Mouse (Mus musculus) megakaryocyte progenitor cell, adult 5-6 weeks (primary cell): Measurements from ENCODE around the gene Prr15l. TPM values are rescaled to one million over a fixed set of nuclear protein-coding genes. Genes with fewer than 3 reads are reported as not detected.

Experiments
- ATAC-seq: replicated peaks from 2 replicates; pipeline ENCODE4 v1.8.0; 2016; ENCODE audit warnings: mild to moderate bottlenecking, moderate TSS enrichment, inconsistent platforms; ENCODE audit not compliant: poor library complexity
- total RNA-seq, 2 experiments: library from RNA; stranded (forward) in 1 of 2; stranded (reverse) in 1 of 2; fragments of 157-497, 149-512 nt in 1 of 2; fragments of 200-1000 nt in 1 of 2; gene quantifications; 2 replicates each; pipeline versions ENCODE4 v1.2.3 to v1.2.4; 2015 to 2017

Gene Prr15l
- total RNA-seq, 2 experiments from 2014 or later = not detected

DNA sequence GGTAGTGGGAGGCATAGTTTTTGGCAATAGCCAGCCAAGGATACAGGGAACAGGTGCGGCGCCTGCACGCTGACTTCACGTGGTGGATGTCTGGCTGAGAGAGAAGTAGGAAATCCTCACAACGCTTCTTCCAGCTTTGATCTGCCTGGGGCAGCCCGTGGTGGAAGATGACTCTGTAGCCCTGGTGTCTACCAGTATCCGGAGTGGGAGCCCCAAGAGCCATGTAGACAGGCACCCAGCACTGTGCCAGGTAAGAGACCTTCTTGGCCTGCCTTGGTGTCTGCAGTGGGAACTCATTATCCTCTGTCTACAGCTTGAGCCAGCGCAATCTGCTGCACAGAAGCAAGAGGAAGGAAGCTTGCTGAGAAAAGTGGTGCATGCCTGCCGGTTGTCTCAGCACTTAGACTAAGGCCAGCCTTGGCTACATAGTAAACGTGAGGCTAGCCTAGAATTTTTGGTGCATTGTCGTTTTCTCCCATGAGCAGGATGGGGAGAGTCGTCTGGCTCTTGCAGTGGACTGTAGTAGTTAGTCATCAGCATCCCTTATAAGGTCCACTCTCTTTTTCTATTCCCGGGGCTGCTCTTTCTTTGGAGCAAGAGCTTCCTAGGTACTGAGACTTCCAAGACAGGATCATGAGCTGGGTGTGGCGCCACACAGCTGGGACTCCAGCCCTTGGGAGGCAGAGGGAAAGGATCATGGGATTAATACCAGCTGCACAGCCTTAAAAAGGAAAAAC, 17.1 kb downstream of the Prr15l start:
- no peak for ATAC-seq

DNA sequence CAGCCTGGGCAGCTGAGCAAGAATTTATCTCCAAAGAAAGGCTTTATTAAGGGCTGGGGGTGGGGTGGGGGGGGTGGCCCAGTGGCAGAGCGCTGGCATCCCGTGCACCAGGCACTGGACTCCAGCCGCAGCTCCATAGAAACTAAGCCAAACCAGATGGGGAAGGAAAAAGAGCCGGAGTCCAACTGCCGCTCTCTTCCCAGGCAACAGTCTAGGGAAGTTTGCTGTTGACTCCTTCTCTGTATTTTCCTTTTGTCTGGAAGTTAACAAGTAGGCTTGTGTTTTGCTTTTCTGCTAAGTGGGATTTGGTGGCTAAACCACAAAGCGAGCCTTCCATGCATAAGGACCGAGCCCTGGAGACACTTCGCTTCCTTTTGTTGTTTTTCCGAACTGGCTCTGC, 18.6 kb downstream of the Prr15l start:
- no peak for ATAC-seq

DNA sequence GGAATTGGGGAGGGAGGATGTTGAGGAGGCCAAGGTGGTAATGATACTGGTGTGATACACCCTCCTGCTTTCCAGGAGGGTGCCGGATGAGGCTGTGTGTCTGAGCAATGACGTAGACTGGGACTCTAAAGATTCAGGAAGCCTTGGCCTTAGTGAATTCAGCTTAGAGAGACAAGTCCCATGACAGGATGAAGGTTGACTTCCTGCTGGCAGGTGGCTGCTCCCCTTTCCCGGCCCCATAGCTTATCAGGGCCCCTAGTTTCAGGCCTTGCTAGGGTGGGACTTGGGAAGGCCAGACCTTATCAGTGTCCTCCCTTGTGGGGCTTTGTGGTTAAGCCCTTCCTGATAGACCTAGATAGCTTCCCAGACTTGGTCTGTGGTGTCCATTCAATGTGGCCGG, 19.9 kb downstream of the Prr15l start:
- peak; percentile 40 for ATAC-seq

DNA sequence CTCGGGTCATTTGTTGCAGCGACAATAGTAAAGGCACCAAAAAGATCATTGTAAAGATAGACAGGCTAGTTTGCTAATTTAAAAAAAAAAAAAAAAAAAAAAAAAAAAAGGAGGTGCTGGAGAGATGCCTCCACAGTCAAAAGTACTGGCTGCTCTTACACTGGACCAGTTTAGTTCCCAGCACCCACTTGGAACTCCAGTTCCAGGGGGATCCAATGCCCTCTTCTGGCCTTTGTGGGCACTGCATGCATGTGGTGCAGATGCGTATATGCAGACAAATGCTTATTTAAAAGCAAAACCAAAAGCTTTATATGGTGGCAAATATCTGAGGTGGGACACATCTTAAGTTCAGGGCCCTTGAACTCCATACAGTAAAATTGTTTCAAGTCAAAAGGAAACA, 22.9 kb downstream of the Prr15l start:
- ATAC-seq = no peak

DNA sequence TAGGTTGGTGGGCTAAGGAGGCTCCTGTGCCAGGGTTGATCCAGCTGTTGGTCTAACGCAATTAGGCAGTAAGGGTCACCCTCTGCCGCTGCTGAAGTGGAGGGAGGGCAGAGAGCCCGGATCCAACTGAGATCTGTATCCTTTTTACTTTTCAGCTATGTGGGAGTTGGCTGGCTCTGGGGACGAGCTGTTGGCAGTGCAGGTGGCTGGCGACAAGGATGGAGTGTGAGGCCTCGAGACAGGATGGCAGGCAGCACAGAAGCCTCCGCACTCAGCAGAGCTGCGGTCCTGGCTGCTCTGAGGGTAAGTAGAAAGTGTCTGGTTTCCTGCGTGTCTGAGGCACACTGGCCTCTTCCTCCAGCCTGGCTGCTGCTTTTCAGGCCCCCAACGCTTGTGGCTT, 24.5 kb downstream of the Prr15l start:
- no peak for ATAC-seq

DNA sequence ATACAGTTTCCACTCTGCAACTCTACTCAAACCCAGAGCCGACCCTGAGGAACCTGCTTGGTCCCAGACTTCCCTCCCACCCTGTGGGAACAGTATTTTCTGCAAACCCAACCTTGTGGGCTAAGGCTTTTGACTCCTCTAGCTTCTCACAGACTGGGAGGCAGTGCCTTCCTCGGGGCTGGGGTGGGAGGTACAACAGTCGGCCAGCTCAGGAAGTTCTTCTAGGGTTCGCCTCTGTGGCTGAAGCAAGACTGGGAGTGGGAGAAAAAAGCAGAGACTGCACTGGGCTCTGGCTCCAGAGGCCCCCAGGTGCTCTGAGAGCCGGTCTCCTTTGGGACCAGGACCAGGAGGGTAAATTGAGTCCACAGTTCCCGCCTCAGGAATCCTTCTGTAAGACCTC, 25.0 kb downstream of the Prr15l start:
- no peak for ATAC-seq

DNA sequence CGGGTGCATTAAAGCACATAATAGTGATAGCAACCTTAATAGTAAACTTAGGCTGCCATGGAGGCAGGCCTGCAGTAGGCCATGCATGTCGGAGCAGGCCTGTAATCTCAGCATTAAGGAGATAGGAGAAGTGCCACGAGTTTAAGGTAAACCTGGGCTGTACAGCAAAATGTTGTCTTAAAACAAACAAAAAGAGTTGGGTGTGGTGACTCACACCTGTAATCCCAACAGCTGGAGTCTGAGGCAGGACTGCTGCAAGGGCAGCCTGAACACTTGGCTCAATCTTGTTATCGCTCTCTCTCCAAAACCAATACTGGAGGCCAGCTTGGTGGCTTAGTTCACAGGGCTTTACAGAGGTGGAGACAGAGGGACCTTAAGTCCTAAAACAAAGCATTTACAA, 27.2 kb downstream of the Prr15l start:
- ATAC-seq = no peak

DNA sequence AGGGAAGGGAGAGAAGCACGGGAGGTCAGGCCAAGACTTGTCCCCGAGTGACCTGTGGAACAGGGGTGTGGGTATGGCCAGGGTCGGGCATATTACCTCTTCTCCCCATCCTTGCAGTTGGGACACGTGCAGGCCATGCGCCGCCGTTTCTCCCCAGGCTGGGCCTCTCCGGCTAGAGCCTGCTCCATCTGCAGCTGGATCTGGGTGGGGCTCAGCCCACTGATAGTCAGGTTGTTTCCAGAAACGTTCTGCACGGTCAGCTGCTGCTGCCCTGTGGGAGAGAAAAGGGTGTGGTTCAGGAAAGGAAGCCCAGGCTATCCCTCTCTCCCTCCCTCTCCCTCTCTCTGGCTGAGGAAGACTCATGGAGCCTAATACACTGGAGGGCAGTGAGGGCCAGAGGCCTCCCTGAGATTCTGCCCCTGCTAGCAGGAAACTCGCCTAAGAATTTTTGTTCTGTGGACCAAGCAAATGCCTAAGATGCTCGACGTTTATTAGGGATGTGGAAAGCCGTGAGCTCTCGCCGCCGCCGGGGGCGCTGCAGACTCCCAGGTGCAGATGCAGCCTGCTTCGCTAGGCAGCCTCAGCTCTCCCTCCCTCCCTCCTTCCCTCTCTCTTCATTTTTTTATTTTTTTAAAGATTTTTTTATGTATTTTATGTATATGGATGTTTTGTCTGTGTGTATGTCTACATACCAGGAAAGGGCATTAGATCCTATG, 28.3 kb downstream of the Prr15l start:
- peak; percentile 62 for ATAC-seq

DNA sequence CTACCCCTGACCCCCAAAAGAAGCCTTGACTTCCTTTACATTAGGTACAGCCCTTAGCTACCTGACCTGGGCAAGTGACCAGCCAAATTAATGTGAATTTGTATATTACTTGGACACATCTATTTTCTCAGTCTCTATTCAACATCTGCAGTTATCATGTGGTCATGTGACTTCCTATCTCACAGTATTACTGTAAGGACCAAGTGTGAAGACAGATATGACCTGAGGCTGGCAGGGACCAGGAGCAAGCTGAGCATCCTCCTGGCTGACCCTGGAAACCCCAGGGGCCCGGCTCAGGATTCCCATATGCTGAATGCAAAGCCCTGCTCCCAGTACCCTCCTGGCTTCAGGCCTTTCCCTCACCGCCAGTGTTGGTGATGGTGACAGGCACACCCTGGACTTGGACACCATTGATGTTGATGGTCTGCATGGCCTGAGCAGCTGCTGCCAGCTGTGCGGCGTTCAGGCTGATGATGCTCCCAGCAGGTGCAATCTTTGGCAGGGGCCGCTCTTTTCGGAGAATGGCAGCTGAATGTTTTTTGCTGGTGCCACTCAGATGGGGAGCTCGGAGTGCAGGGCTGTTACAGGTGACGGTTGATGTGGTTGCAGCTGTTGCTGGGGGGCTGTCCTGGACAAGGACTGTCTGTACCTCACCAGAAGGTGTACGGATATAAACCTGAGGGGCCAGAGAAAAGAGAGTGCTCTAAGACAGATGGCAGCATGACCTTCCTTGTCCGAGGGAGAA, 29.3 kb downstream of the Prr15l start:
- no peak for ATAC-seq

DNA sequence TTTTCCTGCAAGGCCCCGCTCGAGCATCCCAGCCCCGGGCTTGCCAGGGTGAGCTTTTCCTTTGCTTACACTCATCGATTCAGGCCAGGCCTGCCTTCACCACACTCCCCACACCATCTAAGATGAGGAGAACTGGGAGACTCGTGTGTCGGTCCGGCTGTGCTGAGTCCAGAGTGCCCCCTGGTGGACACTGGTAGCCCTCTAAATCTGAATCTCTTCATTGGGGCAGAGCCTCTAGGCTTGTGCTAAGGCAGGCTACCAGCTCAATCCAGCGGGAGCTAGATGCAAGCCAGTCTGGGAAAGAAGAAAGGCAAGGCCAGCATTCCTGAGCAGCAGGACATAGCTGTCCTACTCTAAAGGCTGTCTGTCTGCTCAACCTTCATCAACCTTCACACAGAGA, 35.7 kb downstream of the Prr15l start:
- peak; percentile 74 for ATAC-seq

DNA sequence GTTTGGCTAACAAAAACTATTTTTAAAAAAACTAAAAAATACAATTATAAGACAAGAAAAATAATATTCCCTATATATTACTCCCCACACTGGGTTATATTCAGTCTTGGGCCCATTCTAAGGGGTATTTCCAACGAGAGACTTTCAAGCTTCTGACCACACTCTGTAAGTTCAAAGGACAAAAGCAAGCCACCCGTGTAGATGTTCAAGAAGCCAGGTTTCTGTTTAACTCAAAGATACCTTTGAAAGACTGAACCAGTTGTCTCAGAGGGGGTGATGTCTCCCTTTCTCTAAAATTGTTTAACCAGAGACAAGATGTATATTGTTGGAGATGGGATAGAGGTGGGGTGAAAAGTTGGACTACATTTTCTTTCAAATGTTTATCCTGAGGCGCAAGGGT, 38.3 kb downstream of the Prr15l start:
- ATAC-seq = no peak

DNA sequence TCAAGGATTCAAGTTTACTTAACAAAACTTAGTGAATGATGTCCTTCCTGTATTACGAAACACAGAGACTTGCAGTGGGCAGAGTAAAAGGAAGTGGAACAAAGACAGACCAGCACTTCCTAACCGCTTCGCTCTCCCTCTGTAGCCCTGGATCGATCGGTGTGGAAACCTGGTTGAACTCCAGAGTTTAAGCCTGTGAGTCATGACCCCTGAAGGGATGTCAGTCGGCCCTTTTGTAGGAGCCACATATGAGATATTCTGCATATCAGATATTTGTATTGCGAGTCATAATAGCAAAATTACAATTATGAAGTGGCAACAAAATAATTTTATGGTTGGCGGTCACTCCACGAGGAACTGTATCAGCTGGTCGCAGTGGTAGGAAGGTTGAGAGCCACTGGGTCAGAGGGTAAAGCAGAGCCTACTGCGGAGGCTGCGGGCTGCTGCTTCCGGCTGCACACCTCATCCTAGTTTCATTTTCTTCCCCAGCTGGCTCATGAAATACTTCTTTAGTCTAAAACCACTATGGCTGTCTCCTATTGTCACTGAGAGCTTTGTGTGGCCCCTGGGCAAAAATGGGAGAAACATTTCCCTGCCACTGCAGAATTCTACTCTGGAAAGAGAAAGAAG, 39.1 kb downstream of the Prr15l start:
- ATAC-seq = peak; percentile 63

DNA sequence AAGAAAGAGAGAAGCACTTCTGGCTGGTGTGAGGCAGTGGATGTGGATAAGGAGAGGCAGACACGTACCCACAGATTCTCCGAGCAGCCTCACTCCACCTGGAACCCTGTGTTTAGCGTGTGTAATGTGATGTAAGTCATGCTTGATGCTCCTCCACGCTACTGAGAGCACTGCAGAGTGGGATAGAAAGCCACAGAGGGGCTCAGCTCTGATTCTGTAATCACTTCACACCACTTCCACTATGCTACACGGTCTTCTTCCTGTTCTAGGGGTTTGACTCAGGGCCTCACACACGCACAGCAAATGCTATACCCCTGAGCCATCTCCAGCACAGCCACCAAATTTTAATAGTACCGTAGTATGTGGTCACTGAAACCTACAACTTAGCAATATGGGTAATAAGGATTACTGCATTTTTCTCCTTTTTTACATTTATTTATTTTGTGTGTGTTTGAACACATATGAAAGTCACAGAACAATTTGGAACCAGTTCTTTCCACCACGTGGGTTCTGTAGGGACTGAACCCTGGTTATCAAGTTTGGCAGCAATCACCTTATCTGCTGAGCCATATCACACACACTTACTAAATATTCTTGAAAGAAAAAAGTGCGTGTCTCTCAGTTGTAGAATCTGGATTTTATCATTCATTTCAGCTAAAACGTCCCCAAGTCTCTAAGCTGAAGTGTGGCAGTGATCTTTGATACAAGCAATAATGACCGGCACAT, 39.8 kb downstream of the Prr15l start:
- ATAC-seq = peak; percentile 47

DNA sequence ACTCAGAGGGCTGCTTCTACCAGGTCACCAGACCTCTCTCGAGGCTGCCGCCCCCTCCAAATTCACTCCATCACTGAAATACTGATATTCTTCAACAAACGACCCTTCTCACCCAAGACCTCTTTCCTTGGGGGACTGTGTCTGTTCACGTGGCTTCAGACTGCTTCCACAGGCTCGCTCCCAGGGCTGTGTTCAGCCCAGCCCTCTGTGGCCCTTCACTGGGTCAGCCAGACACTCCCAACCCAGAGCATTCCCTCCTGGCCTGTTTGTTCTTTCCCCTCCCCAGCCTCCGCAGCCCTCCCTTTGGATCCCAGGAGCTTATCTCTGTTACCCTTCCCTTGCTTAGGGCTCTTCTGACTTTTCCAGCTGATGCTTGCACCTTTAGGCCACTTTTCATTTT, 40.6 kb downstream of the Prr15l start:
- ATAC-seq = no peak

DNA sequence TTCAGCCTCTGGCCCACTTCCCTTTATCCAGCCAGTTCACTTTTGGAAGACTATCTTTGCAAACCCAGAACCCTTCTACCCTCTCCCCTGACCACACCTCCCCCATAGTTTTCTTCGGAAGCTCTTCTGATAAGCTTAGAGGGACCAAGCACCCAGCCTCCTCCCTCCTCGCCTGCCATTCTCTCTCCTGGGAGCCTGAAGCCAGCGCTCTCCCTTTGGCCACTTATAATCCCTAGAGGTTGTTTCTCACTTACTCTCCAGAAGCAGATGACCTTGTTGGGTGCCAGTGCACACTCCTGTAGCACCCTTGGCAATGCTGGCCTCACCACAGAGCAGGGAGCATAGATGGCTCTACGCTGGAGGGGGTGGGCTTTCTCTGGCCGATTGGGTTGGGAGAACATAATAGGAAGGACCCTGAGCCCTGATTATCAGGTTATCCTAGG, 41.4 kb downstream of the Prr15l start:
- ATAC-seq = peak; percentile 27

DNA sequence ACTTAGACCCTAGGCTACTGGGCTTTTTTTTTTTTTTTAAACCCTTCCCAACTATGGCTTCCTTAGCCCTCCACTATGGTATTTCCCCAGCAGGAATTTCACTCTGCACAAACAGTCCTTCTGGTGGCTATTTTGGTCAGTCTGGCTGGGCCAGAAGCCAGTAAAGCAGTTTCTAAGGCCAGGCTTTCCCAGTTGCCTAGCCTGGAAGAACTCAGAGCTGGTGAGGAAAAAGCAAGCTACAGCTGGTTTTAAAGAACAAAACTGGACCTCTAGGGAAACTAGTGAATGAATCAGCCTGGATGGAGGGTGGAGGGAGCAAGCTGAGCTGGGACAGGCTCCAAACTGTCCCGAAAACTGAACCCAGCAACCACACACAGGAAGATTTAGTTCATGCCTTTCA, 41.8 kb downstream of the Prr15l start:
- no peak for ATAC-seq

DNA sequence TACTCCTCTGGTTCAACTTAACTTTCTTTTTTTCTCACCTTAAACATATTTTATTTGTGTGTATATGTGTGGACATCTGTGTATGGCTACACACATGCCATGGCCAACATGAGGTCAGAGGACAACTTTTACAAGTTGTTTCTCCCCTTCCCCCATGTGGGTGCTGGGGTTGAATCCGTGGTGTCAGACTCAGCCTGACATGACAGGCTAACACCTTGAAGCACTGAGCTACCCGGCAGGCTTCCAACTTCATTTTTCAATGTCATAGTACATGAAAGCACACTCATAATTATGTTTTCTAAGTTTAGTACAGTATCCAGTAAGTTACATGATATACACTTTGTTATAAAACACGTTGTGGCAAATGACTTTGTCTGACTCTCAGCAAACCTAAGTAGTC, 42.4 kb downstream of the Prr15l start:
- no peak for ATAC-seq

DNA sequence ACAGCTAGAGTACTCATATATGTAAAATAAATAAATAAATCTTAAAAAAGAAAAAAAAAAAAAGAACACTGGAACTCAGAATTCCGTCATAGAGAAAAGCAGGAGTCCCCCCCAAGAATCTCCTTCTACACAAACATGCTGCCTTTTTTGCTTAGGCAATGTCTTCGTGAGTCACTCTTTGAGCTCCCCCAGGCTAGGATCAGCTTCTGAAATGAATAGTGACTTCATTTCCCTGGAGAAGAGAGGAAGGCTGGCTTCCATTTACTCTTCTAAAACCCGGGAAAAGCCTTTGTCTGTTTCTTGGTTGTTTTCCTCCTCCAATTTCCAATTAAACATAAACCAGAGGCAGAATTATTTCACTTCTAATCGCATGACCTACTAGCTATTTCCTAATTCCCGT, 45.0 kb downstream of the Prr15l start:
- ATAC-seq = no peak

DNA sequence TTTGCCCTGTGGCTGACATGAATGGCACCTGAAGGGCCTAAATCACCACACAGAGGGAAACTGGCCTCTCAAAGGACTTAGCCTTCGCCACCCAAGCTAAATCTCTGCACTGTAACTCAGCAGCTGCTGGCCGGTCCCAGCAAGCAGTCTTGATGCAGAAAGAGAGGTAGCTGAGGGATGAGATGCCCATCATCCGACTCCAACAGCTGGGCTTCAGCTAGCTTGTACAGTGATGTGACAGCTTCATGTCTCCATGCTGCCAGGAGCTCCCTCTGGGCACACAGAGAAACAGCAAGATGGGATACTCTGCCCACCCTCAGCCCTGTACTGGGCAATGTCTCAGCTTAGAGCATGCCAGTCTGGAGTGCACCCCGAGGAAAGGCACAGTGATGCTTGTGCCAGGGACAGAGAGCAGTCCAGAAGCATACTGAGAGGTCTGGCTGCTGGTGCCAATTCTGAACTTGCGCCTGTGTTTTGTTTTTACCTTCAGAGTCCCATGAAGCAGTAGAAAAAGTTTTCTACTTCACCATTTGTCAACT, 45.6 kb downstream of the Prr15l start:
- ATAC-seq = no peak

DNA sequence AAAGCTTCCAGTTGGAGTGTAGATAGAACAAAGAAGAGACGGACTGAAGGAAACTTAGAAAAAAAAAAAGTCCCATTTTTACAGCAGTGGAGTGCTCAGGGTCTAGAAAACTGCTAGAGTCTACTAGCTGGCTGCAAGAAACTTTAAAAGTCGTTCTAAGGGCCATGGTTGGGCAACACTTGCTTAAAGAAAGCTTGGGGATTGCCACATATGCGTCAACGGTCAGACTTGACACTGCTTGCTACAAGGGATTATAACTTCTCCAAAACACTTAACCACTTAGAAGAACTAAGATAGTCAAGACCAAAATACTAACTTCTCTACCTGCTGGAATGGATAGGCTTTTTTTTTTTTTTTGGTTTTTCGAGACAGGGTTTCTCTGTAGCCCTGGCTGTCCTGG, 46.9 kb downstream of the Prr15l start:
- ATAC-seq = peak; percentile 13; the same call in 1 of the 2 replicates
